Mouse (Mus musculus) A20 (cell line): ENCODE measurements around the gene Zfand4.
"Not testable (repeated sequence)": the region's sequence is repeated elsewhere in the genome, so short reads cannot be mapped to it uniquely, and the experiment has no call there.

ENCODE experiments used
- DNase-seq: peaks from one replicate; pipeline ENCODE4 v3.0.0-alpha.2; 2011; ENCODE audit warnings: low read depth, low spot score

Zfand4 gene

DNA sequence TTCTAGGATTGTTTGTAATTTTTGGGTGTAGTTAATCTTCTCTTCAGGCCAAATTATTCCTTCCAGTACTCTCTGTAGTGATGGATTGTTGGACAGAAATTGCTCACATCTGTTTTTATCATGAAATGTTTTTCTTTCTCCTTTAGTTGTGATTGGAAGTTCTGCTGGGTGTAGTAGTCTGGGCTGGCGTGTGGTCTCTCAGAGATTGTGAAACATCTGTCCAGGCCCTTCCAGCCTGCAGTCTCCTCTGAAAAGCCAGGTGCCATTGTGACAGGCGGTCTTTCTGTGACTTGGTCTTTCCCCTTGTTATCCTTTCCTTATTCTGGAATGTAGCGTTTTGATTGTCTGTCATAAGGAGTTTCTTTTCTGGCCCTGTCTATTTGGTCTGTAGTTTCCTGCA is 55.2 kb downstream of the Zfand4 start:
- DNase-seq, result no peak

DNA sequence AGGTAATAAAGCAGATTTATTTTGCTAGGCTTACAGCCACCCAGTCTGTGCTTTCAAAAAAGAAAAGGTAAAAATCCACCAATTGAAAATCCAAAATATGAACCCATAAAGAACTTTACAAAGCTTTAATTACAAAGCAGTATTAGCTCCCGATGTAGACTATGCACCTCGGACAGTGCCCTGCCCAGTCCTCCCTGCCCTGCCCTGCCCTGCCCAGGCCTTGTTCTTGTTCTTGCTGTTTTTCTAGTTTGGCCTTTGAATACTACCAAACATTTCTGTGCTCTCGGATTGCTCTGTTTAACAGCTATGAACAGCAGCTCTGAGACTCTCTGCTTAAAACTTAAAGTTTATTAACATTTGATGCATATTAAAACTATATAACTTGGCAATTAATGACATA is 62.6 kb downstream of the Zfand4 start:
- no peak for DNase-seq

DNA sequence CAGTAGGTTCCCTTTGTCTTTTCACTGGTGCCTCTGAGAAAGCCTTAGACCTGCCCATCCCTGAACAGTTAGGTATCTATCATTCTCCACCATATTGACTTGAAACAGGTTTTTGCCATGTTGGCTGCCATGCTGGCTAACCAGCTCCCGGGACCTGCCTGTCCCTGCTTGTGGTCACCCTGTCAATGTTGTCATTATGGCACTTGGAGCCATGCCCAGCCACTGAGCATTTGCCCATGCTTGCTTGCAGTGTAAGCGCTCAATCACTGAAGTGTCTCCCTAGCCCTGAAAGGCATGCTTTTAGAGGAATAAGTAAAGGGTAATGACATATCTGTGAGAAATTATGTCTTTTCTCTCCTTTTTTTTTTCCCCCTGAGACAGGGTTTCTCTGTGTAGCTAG is 67.4 kb downstream of the Zfand4 start:
- DNase-seq, result no peak

DNA sequence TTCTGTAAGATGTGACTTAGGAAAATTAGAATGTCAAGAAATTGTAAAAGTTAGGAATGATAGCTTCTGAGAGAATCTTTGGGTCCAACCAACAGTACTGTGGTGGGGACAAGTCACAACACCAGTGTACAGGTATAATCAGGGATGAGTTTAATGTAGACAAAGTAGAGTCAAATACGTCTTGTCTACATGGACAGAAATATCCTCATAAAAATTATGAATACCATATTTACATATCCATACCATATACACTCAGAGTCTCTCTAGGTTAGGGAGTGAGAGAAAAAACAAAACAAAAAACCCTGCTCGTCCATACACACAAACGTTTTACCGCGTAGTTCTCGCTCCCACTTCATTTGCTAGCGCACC is 73.4 kb downstream of the Zfand4 start:
- DNase-seq, result no peak

DNA sequence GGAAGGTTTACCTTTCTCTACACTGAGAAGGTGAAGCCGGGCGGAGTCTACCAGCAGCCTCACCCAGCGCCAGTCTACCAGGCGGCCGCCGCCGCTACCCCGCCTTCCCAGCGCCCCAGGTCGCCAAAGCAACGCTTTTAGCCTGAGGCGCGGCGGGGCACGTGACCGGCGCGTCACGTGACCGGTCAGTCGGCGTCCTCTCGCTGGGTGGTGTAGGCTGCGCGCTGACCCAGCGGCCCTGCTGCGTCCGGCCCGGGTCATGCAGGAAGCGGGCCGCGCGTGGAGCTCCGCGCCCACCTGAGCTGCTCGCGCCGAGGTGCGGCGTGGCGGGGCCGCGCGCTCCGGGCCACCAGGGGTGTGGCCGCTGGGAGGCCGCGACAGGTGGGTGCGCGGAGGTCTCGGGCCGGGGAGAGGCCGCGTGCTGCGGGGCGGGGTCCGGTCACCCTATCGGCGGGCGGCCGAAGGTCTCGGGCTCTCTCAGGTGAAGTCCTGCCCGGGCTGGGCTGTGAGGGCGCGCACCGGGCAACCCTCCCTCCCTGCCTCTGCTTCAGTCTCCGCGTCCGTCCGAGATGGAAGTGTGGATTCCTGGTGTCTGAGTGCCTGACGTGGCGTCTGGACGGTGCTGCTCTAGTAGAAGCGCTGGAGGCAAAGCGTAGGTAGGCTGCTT is 73.9 kb downstream of the Zfand4 start, which contains the start of gene March8:
March8 (plus strand) TSS at position 190 of the 667 bp plus-strand sequence.
- peak; percentile 95 for DNase-seq

DNA sequence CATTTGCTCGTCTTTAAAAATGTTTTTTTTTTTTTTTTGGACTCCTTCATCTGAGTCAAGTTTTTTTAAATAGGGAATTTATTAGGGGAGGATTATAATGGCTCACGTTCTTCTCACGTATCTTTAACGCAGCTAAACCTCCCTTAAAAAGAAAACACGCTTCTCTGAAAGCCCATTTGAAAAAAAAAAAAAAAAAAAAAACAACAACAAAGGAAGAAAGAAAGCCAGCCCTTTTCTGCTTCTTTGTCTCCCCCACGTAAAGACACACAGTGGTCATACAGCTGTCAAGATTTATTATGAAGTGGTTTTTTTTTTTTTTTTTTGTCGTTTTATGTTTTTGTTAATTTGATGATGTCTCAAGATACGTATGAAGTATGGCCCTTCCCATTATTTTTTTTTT is 74.5 kb downstream of the Zfand4 start:
- DNase-seq, result no peak

DNA sequence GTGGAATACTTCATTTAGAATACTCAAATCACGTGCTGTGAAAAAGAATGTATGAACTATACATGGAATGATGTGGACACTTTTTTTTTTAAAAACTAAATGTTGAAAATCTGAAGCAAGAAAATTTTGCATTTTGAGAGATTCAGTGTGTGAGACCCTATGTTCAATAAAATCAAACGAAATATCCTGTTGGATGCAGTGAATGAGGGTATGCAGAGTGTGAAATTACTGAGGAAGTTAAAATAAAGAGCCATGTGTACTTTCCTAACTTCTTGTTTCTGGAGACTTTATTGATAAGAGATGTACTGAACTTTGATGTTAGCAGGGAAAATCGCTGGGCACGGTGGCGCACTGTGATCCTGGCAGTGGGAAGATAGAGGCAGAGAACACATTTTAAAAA is 75.1 kb downstream of the Zfand4 start:
- DNase-seq, result no peak

DNA sequence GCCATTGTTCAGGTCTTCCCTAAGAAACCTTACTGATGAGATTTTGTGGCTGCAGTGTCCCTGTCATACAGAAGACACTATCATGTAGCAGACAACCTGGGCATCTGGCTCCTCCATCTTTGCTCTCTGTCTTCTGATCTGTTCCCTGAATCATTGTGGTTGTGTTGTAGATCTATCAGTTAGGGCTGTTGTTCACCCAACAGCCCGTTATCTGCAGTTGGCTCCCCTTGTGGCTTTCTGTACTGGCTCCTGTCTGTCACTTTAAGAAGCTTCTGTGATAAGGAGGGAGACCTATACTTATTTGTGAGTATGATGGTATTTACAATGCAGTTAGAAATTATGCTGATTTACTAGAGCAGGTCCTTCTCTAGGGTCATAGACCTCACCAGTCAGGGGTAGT is 76.5 kb downstream of the Zfand4 start:
- no peak for DNase-seq

DNA sequence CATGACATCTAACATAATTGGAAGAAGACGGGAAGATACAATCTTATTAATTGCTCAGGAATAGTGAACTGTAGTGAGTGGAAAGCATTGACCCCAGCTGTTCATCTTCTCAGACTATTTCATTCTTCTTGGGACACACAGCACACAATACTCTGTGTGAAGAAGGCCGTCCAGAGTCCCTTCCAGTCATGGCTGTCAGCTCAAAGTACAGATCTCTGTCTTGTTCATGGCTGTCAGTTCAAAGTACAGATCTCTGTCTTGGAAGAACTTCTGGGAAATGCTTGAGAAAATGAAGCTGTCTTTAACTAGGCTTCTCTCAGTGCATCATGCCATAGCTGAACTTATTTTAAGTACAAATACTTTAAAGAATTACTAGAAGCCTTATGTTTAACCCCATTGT is 83.9 kb downstream of the Zfand4 start:
- no peak for DNase-seq

DNA sequence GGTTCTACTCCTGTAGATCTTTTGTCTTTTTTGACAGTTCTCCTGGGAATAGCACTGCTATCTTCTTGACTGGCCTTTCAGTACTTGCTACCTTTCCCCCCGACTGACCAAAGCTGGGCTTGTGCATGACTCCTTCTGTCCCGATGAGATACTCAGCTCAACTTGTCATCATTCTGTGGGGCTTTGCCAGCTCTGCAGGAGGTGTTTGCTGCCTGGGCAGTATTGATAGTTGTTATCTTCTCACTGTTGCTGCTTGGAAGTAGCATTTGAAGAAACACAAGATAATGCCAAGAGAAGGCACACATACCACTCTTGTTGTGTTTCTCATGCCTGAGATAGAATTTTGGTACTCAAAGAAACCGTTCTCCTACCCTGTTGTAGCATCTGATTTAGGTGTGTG is 86.0 kb downstream of the Zfand4 start:
- DNase-seq, result no peak

DNA sequence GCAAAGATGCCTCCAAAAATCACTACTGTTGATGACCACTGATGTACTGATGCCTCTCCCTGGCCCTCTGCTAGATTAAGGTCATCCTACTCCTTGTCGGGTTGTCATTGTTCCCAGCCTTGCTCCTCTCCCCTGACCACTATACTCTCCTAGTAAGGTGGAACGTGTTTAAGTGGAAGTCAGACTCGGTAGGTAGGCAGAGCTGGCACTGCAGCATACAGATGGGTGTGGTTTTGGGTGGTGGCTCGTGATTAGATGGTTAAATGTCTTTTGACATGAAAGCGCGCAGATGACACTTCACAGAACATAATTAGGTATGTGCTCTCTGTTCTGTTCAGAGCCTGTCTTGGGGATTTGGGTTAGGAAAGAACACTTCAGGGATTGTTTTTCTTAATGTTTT is 86.6 kb downstream of the Zfand4 start:
- no peak for DNase-seq

DNA sequence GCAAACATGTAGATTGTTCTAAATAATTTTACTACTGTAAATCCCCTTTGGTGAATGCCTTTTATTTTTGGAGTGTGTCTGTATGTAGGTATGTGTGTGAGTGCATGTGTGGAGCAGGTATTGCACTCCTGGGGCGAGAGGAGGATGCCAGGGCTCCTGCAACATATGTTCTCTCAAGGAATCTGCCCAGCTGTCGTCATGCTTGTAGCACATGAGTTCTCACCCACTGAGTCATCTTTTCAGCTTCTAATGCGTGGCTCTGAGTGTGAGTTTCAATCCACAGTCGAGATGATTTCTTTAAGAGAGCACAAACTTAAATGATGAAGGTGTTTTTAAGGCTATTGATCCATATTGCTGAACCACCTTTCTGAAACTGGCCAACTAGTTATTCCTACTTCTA is 87.5 kb downstream of the Zfand4 start:
- no peak for DNase-seq

DNA sequence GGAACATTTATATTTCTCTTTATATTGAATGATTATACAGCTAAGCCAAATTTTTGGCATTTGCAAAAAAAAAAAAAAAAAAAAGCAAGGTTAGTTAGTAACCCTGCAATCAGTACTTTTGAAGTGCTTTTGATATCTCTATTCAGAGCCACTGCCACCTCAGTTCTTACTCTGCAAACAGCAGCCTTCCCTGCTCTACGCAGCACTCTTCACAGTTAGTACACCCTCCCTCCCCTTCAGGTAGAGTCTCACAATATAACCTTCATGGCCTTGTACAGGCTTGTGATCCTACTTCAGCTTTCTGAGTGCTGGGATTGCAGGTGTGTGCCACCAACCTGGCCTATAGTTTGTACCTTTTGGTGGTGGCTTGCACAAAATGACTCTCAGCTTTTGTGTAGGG is 89.4 kb downstream of the Zfand4 start:
- DNase-seq, result no peak

DNA sequence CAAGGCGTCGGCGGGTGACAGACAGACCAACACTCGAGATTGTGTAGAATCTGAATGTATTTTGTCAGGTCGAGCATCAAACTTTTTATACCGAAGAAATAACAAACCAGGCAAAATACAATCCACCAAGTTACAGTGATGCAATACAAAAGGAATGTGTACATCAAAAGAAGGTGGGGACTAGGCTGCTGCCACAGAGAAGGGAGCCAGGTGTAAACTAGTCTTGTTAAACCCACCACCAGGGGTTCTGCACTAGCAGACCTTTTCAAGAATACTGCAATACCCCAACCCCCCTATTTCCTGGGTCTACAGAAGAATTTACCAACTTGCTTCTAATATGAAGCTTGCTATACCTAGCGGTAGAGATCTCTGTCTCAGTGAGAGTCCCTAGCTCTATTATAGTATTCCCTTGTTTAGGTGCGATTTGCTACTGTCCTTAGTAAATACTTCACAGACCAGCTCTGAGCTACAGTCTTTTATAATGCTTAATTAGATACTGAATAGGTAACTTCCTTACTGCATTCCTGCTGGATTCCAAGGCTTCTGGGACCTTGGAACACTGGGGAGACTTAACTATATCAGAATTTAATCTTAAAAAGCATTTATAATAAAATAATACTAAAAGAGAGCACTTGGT is 92.4 kb downstream of the Zfand4 start:
- not testable (repeated sequence) for DNase-seq

DNA sequence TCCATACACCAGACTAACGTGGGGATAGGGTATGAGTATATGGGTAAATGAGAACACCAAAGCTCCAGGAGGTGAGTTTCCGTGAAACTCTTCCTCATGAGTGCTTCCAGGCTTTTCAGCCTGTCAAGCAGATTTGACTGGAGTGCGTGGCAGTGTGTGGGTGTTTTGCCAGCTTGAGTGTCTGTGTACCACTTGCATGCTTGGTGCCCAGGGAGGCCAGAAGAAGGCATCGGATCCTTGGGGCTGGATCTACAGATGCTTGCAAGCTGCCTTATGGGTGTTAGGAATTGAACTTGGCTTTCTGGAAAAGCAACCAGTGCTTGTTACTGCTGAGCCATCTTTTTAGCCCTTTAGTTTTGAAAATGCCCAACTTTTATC is 92.9 kb downstream of the Zfand4 start:
- DNase-seq, result no peak

DNA sequence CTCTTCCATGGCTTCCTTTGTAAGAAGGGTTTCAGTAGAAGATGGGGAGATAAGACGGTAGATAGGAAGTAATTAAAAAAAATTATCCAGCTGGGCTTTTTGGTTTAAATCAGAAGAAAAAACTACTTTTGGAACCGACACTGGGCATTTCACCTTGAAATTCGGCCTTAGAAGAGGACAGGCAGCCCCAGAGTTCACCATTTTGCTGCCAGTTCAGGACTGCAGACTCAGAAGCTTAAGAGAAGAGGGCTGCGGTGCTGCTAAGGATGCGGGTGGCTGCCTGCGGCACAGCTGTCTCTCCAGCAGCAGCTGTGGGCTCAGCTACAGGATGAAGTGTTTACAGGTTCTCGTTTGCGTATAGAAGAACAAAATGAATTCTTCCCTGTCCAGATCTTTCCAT is 94.0 kb downstream of the Zfand4 start:
- DNase-seq, result peak; percentile 15

DNA sequence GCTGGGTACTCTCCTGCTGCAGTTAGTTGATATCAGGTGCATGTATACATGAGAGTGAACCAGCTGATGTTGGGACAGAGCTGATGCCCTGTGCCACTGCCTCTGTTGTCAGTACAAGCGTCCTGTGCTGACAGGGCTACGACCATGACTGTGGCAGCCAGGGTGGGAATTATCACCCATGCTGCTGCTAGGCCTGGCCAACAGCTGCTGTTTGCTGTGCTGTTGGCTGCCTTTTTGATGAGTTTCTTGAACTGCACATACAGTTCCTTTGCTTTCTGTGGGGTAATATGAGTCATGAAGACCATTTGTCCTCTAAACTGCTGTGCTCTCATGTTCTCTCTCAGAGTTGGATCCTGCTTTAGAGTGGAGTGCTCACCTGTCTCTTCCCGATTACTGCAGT is 95.2 kb downstream of the Zfand4 start:
- DNase-seq, result no peak

DNA sequence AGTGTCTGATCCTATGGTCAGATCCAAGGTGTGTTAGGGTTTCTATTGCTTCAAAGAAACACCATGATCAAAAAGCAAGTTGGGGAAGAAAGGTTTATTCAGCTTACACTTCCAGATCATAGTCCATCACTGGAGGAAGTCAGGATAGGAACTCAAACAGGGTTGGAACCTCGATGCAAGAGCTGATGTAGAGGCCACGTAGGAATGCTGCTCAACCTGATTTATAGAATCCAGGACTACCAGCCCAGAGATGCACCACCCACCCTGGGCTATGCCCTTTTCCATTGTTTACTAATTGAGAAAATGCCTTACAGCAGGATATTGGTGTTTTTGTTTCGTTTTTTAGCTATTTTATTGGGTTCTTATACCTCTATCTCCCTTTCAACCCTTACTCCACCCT is 97.4 kb downstream of the Zfand4 start:
- no peak for DNase-seq

DNA sequence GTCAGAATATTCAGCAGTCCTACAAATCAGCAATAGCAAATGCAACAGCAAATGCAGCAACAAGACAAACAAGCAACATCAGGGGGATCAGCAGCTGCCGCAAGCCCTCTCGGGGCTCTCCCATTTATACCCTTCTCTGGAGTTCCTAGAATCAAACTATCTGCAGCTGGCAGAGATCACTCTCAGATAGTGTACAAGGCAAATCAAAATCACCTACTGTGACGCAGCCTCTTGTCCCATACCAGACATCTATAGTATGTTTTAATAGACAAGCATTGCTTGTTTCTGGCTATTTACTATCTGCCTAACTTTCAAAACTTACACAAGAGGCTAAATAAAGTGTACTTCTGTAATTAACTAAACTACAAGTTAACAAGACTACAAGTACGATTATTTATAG is 98.0 kb downstream of the Zfand4 start:
- no peak for DNase-seq

DNA sequence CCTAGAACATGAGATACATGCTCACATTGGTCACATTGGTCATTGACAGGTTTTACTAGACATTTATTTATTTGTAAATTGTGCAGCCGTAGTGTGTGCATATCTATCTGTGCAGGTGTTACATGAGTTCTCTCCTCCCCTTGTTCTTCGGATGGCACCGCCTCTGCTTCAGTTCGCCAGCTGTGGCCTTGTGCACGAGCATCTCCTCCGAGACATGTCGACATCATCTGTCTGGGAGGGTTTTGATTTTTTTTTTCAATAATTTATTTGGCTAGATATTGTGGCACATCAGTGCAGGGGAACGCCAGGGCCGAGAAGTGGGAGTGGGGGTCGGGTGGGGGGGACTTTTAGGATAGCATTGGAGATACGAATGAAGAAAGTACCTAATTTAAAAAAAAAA is 103.9 kb downstream of the Zfand4 start:
- DNase-seq, result no peak

DNA sequence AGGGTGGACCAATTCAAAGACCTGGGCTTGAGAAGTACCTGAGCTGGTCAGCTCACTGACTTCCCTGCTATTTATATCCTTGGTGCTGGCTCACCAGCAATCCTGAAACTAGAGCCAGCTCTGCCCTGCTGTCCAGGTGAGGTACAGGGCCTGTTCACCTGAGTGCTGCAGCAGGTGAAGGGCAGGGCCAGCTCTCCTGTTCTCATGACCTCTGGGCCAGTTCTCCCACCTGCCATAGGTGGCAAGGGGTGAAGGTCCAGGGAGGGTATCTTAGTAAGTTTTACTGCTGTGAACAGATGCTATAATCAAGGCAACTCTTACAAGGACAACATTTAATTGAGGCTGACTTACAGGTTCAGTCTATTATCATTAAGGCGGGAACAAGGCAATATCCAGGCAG is 105.8 kb downstream of the Zfand4 start:
- DNase-seq, result no peak

DNA sequence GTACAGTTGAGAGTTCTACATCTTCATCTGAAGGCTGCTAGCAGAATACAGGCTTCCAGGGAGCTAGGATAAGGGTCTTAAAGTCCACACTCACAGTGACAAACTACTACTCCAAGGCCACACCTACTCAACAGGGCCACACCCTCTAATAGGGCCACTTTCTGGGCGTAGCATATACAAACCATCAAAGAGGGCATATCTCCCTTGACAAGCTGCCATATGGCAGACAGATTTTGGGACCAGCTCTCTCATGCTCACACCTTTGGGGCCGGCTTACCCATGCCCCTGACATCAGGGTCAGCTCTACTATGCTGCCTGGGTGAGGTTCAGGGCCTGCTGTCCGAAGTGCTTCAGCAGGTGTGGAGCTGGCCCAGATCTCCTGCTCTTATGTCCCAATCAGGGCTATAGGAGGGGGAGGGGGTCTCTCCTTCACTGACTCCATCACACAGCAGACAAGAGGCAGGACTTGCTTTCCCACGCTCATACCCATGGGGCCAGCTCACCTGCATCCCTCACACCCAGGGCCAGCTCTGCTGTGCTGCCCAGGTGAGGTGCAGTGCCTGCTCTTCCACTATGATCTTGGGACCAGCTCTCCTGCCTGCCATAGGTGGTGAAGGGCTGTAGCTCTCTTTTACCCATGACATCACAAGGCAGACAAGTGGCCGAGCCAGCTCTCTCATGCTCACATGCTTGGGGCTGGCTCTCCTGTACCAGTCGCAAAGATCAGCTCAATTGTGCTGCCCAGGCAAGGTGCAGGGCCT is 106.4 kb downstream of the Zfand4 start:
- no peak for DNase-seq

DNA sequence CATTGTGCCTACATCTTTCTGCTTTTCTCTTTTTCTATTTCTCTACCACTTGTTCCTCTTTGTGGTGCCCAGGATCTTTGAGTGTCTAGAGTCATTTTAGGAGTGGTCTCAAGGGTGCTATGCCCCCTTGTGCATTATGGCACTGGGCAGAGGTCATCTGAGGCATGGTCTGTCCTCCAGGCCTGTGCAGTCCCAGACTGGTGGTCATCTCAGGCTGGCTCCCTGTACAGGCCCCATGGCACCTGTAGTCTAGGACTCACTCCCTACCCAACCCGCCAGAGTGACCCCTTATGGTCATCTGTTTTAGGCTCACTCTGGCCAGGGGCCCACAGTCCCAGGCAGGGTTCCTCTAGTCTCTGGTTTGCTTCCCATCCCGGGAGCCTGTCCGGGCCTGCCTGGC is 107.5 kb downstream of the Zfand4 start:
- no peak for DNase-seq
